Mouse (Mus musculus) CD4-positive, CD25-positive, alpha-beta regulatory T cell, adult 2 months (primary cell): ENCODE measurements at regions not wholly inside any gene's neighbourhood (a gene's known extent, or its start where the extent isn't known, plus 50 kb on each side); places are given as distances from the start of the nearest gene placed in this dataset.

Experiments used
- DNase-seq: peaks from one replicate; pipeline ENCODE4 v3.0.0-alpha.2; 2012; ENCODE audit warnings: low read depth, low spot score

- DNase-seq: peak; percentile 45
Measured at GRCm38 (mm10) chr6:121560852-121561251, 74.3 kb upstream of the A2m start.

GRCm38 (mm10) chr6:121560393-121560793 lies 74.8 kb upstream of the A2m start:
- DNase-seq: no peak

GRCm38 (mm10) chr6:121556481-121556880 lies 78.7 kb upstream of the A2m start:
- peak; percentile 27 for DNase-seq

- DNase-seq: no peak
Measured at GRCm38 (mm10) chr6:121553501-121554132, 80.1 kb upstream of the Iqsec3 start.

GRCm38 (mm10) chr6:121533521-121533920 lies 60.0 kb upstream of the Iqsec3 start:
- no peak for DNase-seq

GRCm38 (mm10) chr6:121532926-121533325 lies 59.4 kb upstream of the Iqsec3 start:
- DNase-seq: peak; percentile 26

- no peak for DNase-seq
Measured at GRCm38 (mm10) chr6:121531825-121532389, 58.4 kb upstream of the Iqsec3 start.

- DNase-seq: no peak
Measured at GRCm38 (mm10) chr6:121527281-121527680, 53.8 kb upstream of the Iqsec3 start.

GRCm38 (mm10) chr6:121526121-121526520 lies 52.6 kb upstream of the Iqsec3 start:
- DNase-seq: no peak

GRCm38 (mm10) chr6:121524613-121524970 lies 51.1 kb upstream of the Iqsec3 start:
- no peak for DNase-seq

- no peak for DNase-seq
Measured at GRCm38 (mm10) chr6:121523882-121524612, 50.6 kb upstream of the Iqsec3 start.
